Mouse (Mus musculus) cerebellum, postnatal 10 days (tissue): Measurements from ENCODE around the gene Lrmda.
A peak's percentile ranks its signal among the peaks of the same experiment; 100 is the strongest.

Source experiments
- DNase-seq, 2 experiments: peaks; one replicate each; pipeline ENCODE4 v3.0.0; 2021; ENCODE audit warnings: mixed read lengths in 2 of 2

The Lrmda gene

GRCm38 (mm10) chr14:22161416-22161815 is 141.9 kb downstream of the Lrmda start:
- DNase-seq: no peak

GRCm38 (mm10) chr14:22167285-22167684 is 147.8 kb downstream of the Lrmda start:
- no peak for DNase-seq

- no peak for DNase-seq
Measured at GRCm38 (mm10) chr14:22168077-22168794, 148.7 kb downstream of the Lrmda start.

- DNase-seq: no peak
Measured at GRCm38 (mm10) chr14:22168795-22169568, 149.5 kb downstream of the Lrmda start.

- no peak for DNase-seq
Measured at GRCm38 (mm10) chr14:22174757-22175156, 155.2 kb downstream of the Lrmda start.

- no peak for DNase-seq
Measured at GRCm38 (mm10) chr14:22179761-22180160, 160.2 kb downstream of the Lrmda start.

- DNase-seq: no peak
Measured at GRCm38 (mm10) chr14:22181508-22181907, 162.0 kb downstream of the Lrmda start.

GRCm38 (mm10) chr14:22183195-22183594 is 163.7 kb downstream of the Lrmda start:
- no peak for DNase-seq

GRCm38 (mm10) chr14:22185452-22185851 is 165.9 kb downstream of the Lrmda start:
- DNase-seq: no peak

- no peak for DNase-seq
Measured at GRCm38 (mm10) chr14:22190111-22190510, 170.6 kb downstream of the Lrmda start.

- DNase-seq: peak; percentile 8 to 17
Measured at GRCm38 (mm10) chr14:22192185-22192584, 172.7 kb downstream of the Lrmda start.

GRCm38 (mm10) chr14:22198021-22198420 is 178.5 kb downstream of the Lrmda start:
- peak; percentile 36 to 43 for DNase-seq

GRCm38 (mm10) chr14:22198641-22199425 is 179.3 kb downstream of the Lrmda start:
- DNase-seq: peak; percentile 19 to 39

GRCm38 (mm10) chr14:22201667-22202066 is 182.2 kb downstream of the Lrmda start:
- no peak for DNase-seq

- DNase-seq: no peak
Measured at GRCm38 (mm10) chr14:22210601-22211000, 191.1 kb downstream of the Lrmda start.

- DNase-seq: no peak
Measured at GRCm38 (mm10) chr14:22218183-22218582, 198.7 kb downstream of the Lrmda start.

- DNase-seq: no peak
Measured at GRCm38 (mm10) chr14:22222038-22222437, 202.5 kb downstream of the Lrmda start.

- no peak for DNase-seq
Measured at GRCm38 (mm10) chr14:22222574-22222973, 203.1 kb downstream of the Lrmda start.

GRCm38 (mm10) chr14:22226205-22226604 is 206.7 kb downstream of the Lrmda start:
- DNase-seq: no peak

GRCm38 (mm10) chr14:22228253-22228968 is 208.9 kb downstream of the Lrmda start:
- DNase-seq: no peak

- no peak for DNase-seq
Measured at GRCm38 (mm10) chr14:22240315-22240714, 220.8 kb downstream of the Lrmda start.

- no peak for DNase-seq
Measured at GRCm38 (mm10) chr14:22255458-22255857, 235.9 kb downstream of the Lrmda start.

GRCm38 (mm10) chr14:22256274-22256673 is 236.8 kb downstream of the Lrmda start:
- no peak for DNase-seq
